Mouse (Mus musculus): ENCODE measurements around the gene Tmem121.

DNA sequence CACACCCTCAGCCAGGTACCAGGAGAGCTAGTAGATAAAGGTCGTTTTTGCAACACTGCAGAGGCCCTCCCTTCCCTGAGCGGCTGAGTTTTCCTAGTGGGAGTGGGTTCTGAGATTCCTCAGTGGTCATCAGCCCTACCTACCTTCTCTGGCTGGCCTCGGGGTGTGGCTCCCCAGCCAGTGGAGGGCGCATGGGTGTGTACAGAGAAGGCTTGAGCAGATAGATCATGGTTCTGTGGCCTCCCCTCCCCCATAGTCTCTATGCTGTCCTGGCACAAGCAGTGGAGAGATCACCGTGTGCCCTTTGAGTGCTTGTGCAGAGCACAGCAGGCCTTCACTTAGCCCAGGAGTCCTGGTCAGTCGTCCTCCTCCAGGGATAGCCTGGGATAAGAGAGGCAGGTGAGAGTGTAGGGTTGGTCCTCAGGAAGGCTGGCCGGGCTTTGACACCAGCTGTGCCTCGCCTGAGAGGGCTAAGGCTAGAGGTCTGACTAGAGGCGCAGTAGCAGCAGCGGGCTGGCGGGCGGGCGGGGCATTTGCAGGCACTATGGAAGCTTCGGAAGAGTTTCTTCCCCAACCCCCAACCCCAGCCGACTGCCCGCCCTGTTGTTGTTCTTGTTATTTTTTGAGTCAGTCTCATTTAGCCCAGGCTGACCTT lies 37.2 kb upstream of the Tmem121 start:
- TF ChIP-seq POLR2A (IDR thresholded peaks at IDR 0.05; ENCODE audit: low read depth, low read length) (no peak), CTCF (IDR thresholded peaks at IDR 0.05; ENCODE audit: borderline replicate concordance, insufficient read depth, low read length) (no peak)

Data from embryonic fibroblast, embryonic 13.5 days (primary cell).